Mouse (Mus musculus) activated CD4-positive, CD25-positive, alpha-beta regulatory T cell, adult 4 months (primary cell): Measurements from ENCODE around the gene Klhl29. TPM values are rescaled to one million over a fixed set of nuclear protein-coding genes. Genes with fewer than 3 reads are reported as not detected.
A peak's percentile ranks its signal among the peaks of the same experiment; 100 is the strongest.

Experiments used
- ATAC-seq: one replicate; pipeline ENCODE4 v1.8.0; 2017
- polyA plus RNA-seq, 2 experiments: library from polyadenylated mRNA; unstranded; fragments of 100-300 nt; shearing (Covaris generic); gene quantifications; one replicate each; pipeline ENCODE4 v1.2.1; 2017

Gene Klhl29
- polyA plus RNA-seq, 2 experiments from 2014 or later = 0.09 to 0.28 TPM

DNA sequence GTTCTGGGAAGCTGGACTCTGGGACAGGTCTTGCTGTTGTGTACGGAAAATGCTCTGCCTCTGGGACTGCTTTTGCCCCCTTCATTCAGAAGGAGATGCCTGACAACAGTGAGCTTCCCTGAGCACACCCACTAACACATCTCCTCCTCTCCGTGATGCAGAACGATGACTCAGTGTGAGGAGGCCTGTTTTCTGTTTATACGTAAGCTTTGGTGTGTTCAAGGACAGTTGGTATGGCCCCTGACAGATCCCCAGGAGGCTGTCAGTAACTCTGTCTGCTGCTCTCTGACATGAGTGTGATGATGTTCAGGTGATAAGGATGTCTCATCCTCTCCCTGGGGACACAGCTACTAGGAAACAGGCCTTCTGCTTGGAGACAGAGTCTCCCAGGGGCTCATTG, 193.3 kb downstream of the Klhl29 start:
- no peak for ATAC-seq

DNA sequence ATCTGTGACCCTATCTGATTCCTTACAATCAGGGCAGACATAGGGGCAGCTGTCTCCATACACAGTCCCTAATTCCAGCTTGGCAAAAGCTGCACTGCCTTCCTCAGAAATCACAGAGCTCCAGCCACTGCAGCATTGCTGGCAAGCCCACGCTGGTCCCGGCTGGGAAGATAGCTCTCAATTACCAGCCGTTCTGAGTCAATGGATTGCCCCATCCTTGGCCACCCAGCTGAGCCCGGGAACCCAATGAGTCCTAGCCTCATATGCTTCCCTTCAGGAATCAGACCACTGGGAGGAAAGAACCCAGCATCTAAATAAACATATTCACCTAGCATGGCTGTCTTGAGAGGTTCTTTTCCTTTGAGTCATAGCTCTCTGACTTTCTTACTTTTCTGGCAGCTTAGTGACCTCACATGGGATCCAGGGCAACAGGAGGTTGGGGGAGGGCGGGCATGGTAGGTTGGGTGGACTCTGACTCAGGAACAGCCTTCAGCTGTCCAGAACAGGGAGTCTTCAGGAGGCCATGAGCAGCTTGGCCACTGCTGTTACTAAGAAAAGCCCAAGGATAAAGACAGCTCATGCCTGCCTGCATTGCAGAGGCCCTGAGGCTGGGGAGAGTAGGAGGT, 198.7 kb downstream of the Klhl29 start:
- no peak for ATAC-seq

DNA sequence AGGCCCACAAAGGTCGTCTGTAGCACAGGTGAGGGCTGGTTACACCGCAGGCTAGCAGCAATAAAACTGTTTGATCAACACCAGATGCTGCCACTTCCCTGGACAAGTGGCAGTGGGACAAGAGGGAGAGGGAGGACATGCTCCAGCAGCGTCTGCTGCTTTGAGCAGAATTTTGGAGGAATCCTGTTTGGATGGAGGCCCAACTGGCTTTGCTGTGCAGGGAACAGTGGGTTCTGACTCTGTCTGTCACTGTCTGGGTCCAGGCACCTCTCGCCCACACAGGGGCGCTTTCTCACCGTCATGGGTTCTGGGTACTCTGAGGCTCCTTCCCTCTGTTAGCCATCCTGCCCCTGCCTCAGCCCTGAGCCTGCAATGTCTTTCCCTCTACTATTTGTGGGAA, 209.3 kb downstream of the Klhl29 start:
- no peak for ATAC-seq

DNA sequence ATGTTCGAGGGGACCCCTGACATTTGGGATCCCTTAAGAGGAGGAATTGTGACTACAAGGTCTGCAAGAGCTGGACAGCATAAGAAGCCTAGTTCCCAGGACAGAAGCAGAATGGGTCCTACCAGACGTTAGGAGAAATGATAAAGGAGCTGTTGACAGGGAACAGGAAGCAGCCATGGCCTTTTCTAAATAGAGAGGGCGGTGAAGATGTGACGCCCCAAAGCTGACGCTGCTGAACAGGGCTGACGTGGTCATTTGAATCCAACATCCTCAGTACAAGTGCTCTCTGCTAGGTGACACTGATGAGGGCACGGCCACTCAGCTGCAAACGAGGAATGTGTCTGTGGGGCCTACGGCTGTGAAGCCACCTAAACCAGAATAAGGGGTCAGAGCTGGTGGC, 210.1 kb downstream of the Klhl29 start:
- ATAC-seq = no peak

DNA sequence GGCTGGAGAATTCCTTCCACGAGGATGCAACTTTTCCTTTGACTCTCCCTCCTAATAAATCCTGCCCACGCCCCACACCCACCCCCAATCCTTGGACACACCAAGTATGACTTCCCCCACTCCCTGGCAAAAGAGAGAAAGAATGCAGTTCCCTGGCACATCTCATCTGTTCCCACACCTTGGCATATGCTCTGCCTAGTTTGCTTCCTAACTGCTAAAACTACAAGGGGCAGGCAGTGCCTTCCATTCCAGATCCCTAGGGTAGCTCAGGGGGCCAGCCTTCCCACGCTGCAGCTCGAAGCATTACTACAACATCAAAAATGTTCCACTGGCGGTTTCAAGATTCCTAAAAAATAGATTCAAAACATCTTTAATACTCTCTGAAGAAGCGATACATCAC, 212.8 kb downstream of the Klhl29 start:
- no peak for ATAC-seq

DNA sequence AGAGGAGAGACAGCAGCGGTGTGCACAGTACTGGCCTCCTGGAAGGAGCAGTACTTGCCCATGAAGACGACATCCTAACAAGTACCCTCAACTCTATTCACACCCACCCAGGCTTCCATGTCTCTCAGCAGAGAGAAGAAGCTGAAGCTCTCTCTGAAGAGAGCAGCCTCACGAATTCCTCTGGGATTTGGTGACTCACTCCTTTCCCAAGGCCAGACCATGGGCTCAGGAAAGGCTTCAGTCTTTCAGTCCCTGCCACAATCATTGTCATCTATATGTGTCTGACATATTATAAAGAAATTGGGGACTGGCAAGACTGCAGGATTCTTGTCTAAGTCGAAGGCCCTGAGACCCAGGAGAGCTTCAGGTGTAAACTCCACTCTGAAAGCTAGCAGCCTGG, 213.9 kb downstream of the Klhl29 start:
- ATAC-seq = no peak

DNA sequence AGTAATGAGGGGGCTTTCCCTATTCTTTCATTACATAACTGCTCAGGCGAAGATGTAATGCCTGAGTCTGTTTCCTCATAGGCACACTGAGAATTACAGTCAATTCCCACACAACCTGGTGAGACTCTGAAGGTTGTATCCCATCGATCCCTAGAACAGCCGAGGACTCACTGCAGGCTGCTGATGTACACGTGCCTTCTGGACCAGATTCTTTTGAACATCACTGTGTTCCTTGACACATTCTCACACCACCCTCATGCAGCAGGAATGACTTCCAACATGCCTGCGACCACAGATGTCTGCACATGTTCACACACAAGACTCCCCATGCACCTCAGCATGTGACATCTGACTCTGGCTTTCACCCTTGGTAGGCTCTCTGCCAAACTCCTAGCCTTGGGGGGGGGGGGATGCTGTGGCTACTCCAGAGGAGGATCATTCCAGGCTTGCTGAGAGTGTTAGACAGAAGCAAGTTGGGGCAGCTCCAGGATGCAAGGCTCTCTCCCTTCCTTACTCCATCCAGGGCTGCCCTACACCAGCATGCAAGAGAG, 217.5 kb downstream of the Klhl29 start:
- ATAC-seq = no peak

DNA sequence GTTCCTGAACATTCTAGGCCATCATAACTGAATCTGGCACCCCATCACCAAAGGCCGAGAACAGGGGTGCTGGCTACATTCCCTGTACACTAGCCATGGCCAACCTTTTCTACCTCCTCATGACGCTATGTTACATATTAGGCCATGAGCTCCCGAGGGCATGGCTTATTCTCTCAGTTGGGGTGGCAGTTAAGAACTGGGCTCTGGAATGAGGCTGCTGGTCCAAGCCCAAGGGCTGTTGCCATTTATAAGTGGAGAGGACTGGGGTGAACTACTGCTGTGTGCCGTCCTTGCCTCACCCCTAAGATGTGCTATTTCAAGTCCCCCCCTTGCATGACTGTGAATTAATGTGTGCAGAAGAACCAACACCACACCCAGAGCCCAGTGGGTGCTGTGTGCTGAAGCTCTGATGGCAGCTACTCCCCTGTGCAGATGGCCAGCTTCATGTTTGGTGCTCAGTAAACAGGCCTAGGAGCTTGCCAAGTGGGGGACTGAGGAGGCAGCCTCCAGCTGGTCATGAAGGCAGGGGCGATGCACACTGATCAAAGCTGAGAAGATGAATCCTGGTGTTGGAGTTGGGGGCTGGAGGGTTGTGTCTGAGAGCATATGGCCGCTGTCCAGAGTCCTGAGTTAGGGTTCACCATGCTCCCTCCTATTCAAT, 218.3 kb downstream of the Klhl29 start:
- ATAC-seq = no peak

DNA sequence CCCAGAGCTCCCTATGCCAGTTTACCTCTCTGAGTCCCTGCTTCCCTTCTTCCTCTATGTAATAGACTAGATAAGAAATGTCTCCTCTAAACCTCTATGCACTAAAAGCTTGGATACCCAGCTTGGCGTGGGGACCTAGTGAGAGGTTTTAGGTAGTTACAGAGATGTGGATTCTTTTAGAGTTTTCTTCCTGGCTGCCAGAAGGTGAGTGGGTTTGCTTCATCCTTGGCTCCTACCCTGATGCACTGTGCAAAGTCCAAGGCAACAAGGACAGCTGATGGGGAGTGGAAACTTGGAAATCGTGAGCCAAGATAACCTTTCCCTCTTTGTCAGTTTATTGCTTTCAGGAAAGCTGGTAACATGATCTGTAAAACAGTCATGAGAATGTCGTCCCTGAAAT, 220.3 kb downstream of the Klhl29 start:
- no peak for ATAC-seq

DNA sequence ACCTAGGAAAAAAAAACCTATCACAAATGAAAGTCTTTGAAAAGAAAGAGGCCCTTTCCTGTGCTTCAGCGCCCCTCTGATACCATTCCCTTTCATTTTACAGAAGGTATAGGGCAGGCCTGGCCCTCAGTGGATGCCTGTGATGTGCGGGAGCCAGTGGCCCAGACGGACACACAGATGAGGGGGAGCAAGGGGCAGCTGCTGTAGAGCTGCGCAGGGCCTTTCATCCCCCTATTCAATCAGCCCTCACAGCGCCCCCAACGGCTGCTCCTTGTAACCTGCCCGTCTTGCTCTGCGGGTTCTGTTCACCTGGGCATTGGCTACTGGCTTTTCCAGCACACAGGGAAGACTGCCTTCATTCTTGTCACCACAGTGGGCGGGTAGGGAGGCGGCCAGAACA, 223.6 kb downstream of the Klhl29 start:
- no peak for ATAC-seq

DNA sequence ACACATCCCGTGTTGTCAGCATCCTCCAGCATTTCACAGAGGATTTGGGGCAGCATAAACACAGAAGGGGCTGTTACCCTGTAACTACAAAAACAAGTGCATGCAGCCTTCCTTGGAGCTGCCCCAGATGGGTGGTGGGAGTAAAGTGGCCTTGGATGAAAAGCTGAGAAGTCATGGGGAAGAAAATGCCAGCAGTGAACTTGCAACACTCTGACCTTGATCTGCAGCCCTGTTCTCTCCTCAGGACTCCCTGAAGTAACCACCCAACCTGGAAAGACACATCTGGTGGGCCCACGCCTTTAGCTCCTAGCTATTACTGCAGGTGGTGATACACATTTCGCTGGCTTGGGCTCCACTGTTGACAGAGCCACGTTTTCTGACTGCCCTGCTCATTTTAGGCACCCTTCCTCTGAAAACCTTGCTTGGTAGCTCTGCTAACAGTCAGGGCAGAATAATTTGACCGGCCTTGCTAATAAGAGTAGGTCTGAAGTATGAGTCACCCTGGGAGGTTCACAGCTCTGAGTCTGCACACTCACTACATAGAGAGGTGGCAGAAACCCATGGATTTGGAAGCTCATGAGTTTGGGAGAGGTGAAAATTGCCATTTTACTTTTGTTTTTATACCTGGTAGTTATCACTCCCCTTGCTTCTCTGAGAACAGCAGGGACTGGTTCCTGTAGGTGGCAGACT, 228.0 kb downstream of the Klhl29 start:
- no peak for ATAC-seq

DNA sequence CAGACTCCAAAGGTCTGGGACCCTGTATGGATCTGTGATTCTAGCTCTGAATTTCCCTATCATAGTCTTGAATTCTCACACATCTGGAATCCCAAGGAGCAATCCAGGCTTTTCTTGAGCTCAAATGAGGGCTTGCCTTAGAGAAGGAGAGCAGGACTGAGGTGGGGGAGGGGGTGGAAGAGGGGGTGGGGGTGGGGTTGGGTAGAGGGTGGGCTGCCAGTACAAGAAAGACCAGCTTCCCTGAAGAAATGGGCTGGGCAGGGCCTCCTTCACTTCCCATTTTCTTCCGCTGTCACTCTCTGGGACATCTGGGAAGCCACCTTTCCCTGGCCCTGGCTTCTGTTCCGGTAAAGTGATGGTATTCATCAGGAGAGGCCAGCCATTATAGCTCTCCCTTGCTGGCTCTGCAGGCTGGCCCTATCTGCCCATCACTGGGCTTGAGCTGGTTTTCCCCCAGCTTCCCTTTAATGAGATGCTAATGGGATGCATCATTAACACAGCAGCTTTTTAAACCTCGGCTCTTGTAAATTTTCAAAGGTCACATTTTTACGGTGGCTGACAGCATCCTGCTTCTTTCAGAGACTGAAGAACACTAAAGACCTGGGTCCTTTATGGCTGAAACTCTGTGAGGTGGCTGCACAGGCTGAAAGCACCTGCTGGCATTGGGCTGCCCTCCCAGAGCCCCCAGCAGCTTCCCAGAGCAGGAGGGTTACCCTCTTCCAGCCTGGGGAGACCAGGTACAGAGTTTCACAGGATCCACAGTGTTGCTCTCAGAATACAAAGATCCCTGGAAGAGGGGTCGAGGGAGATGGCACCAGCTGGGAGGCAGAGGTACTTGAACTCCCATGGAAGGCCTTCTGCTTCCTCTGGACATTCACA, 231.3 kb downstream of the Klhl29 start:
- no peak for ATAC-seq

DNA sequence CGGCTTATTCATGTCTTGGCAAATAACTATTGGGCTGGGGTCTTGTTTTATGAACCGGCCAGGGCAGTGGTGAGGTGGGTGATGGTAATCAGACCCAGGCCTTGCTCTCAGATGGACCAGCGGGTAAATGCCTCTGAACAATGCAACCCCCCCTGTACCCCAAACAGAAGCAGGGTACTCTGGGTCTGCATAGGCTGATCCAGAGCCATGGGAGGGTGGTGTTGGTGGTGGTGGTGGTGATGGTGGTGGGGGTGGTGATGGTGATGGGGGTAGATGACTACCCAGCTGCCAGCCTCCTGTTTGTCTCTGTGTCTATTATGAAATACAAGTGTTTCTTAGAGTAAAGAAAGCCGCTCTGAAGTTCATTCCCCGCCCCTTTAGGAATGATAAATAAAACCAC, 232.3 kb downstream of the Klhl29 start:
- ATAC-seq = no peak

DNA sequence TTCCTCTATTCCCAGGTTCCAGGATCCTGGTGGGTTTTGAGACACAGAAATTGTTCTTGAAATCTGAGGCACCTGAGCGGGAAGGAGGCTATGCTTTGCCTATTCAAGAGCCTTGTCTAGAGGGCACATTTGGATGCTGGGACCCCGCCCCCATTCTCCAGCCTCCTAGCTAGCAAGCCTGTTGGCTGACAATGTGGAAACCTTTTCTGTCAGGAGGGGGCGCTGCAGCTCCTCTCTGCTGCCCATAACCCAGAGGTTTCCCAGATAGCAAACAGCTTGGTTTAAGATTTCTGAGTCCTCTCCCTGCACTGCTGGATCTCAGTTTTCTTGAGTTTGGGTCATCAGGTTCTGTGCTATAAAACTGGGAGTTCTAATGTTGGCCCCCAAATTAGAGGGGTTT, 232.7 kb downstream of the Klhl29 start:
- no peak for ATAC-seq

DNA sequence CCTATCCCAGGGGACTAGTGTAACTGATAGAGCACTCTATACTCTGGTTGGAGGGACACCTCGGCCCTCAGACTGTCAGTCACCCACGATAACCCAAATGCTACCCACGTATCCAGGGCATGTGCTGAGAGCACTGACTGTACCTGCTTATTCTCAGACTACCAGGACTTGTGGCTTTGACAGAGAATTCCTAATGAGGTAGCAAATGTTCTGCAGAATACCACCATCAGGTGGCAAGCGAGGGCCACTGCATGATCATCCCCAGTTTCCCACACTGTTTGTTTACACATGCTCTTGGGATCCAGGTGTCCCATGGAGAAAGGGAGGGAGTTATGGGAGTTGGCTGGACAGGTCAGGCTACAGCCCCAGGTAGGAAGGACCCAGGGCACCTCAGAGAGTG, 234.4 kb downstream of the Klhl29 start:
- no peak for ATAC-seq

DNA sequence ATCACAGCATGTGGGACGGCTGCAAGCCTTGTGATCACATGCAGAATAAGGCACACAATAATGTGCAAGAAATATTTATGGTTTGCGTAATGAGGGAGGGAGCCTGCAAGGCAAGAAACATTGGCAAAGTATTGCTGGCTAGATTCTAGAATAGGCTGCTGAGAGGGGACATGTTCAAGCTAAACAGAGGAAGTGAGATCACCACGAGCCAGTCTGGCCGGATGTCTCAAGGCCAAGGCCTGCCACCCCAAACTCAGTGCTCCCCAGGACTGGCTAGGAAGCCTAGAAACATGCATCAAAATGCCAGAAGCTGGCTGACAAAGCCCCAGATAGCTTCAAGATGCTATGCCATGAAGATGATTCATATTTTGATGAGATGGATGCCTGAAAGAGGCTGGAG, 236.2 kb downstream of the Klhl29 start:
- ATAC-seq = no peak

DNA sequence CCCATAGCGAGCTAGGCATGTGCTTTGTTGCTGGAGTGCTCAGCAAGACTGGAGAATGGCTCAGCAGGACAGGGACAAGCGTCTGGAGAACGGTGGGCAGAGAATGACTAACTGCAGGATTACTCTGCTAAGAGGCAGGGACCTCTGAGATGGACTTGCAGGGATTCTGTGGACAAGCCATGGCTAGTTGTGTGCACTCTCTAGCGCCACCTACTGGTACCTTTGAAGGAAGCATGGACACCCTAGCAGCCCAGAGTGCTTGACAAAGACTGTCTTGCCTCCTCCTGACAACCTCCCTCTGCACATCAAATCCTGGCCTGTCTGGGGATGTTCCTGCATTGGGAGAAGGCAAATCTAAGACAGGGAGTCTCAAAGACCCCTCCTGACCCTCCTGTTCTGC, 239.2 kb downstream of the Klhl29 start:
- no peak for ATAC-seq

DNA sequence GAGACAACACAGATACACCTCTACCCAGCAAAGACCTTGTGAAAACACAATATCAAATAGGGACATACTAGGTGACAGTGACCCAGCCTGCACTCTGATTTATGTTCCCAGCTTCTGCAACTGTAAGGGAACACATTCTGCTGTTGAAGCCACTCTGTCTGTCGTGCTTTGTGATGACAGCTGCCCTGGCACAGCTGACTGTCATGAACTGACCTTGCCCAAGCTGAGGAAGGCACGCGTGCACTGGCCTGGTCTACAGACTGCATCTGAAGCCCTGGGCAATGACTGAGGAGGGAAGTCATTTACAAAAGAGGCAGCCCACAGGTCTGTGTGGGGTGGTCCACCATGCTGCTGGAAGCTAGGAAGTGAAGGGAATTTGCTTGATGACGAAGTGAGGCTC, 246.3 kb downstream of the Klhl29 start:
- no peak for ATAC-seq

DNA sequence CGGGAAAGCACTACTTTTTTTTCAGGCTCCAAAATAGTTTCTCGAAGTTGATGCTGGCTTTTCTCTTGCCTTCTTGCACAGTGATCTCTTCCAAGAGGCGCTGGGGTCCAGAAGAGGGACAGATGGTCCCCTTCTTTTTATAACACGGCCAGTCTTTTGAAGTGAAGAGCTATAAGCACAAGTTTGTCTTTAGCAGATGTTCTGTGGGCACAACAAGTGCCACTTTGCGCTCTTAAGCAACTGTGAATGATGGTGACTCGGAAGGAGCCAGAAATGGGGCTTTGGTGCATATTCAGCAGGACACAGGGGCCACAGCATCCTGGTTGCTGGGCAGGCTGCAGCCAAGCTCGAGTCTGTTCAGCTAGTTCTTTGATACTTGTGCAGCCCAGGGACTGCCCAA, 249.6 kb downstream of the Klhl29 start:
- no peak for ATAC-seq

DNA sequence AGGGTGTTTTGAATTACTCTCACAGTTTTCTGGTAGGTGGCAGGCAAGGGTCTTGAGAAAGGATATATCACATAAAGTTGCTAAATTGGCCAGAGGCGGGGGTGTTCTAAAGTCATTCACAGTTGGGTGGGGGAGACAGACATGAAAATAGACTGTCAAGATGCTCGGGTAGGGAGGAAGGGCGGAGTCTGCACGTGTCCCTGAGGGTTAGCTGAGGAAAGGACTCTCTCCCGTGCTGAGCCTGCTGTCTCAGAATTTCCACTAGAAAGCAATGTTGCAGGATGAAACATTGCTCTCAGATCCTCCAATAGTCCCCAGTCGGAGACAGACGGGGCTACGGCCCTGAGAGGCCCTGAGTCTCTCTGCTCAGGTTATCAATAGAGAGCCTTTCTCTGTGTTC, 252.5 kb downstream of the Klhl29 start:
- ATAC-seq = no peak

DNA sequence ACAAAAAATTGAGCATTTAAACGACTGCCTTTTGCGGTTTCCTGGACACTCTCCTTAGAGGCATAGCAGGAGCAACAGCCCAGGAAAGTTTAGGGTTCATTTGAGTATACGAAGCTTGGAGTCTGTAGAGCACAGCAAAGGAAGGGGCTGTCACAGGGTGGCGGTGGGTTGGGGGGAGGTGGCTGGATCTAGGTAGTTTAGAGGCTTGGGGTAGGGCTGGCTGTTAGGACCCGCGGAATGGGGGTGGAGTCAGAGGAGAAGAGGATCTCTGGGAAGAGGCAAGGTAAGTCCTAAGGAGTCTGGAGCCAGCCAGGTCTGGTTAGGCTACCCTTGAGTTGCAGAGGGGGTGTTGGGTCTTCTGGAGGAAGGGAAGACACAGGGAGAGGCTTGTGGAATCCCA, 255.2 kb downstream of the Klhl29 start:
- no peak for ATAC-seq

DNA sequence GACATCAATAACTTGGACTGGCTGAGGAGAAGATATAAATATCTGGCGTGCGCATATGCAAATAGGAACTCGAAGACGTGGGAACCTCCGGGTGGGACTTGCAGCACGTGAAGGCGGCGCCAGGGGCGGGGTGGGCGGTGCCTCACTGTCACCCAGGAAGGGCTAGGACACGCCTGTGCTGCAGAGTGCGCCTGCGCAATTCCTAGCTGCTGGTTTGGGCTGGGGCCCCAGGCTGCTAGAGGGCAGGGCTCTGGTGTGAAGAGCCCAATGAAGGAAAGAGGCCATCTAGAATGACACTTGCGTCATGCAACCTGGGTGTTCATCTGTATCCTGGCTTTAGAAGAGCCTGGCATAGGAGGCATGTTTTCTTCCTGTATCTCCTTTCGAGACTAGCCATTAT, 255.8 kb downstream of the Klhl29 start:
- ATAC-seq = peak; percentile 43

DNA sequence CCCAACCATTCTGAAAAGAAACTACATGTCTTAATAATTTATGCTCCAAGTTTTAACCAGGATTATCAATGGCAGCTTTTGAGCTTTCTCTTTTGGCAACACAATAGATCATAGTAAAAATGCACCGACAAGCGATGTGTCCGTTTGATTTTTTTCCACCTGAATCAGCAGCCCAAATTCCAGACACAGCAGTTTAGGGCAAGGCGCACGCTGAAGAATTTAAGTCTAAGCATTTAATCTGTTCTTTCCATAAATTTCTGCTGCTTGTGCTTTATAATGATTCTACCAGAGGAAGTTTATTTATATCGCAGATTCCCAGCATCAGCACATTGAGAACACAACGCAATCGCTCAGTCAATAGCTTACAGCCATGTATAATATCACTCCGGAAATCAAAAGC, 256.2 kb downstream of the Klhl29 start:
- ATAC-seq = no peak
